Mouse (Mus musculus) bone marrow macrophage, adult 2 months (primary cell): ENCODE data around the gene Mybbp1a.

Source experiments
- CTCF ChIP-seq: IDR thresholded peaks from 2 replicates; pipeline ENCODE4 v1.5.1; 2012; ENCODE audit warnings: low read depth, mild to moderate bottlenecking, low read length, moderate library complexity
- POLR2A ChIP-seq: IDR thresholded peaks from 2 replicates; pipeline ENCODE4 v1.6.1; 2012; ENCODE audit warnings: mild to moderate bottlenecking, low read depth, low read length, borderline replicate concordance

- TF ChIP-seq CTCF = no peak
- TF ChIP-seq POLR2A = no peak
These were observed 36.0 kb downstream of the Mybbp1a start for GRCm38 (mm10) chr11:72477182-72477581.
